Mouse (Mus musculus) G1E-ER4 (cell line): Measurements from ENCODE around the gene Chuk. TPM values are rescaled to one million over a fixed set of nuclear protein-coding genes. Genes with fewer than 3 reads are reported as not detected.

Experiments
- GATA1 ChIP-seq: IDR thresholded peaks from one replicate; pipeline ENCODE4 v1.8.0; 2012; ENCODE audit warnings: low read length, inconsistent platforms
- polyA plus RNA-seq: library from polyadenylated mRNA; stranded (reverse); fragments of >175 nt; gene quantifications from 2 replicates; pipeline ENCODE4 v1.2.3, GENCODE M21; 2012

The Chuk gene
- polyA plus RNA-seq, 1 experiment, result 15.8 TPM

- TF ChIP-seq GATA1, result no peak
Measured at GRCm38 (mm10) chr19:44068232-44068631, 39.0 kb downstream of the Chuk start.

- TF ChIP-seq GATA1, result no peak
Measured at GRCm38 (mm10) chr19:44067323-44068049, 39.8 kb downstream of the Chuk start.

GRCm38 (mm10) chr19:44064734-44065133 lies 42.5 kb downstream of the Chuk start:
- no peak for TF ChIP-seq GATA1

- no peak for TF ChIP-seq GATA1
Measured at GRCm38 (mm10) chr19:44063773-44064172, 43.5 kb downstream of the Chuk start.

GRCm38 (mm10) chr19:44060226-44060625 lies 47.1 kb downstream of the Chuk start:
- no peak for TF ChIP-seq GATA1

- TF ChIP-seq GATA1, result no peak
Measured at GRCm38 (mm10) chr19:44055173-44055826, 52.0 kb downstream of the Chuk start.

GRCm38 (mm10) chr19:44050388-44050787 lies 56.9 kb downstream of the Chuk start:
- TF ChIP-seq GATA1, result peak; percentile 31

- TF ChIP-seq GATA1, result no peak
Measured at GRCm38 (mm10) chr19:44049282-44049681, 58.0 kb downstream of the Chuk start.

- TF ChIP-seq GATA1, result no peak
Measured at GRCm38 (mm10) chr19:44045847-44046246, 61.4 kb downstream of the Chuk start.

- TF ChIP-seq GATA1, result no peak
Measured at GRCm38 (mm10) chr19:44042121-44042520, 65.2 kb downstream of the Chuk start.

GRCm38 (mm10) chr19:44033396-44033795 lies 73.9 kb downstream of the Chuk start:
- TF ChIP-seq GATA1, result no peak

GRCm38 (mm10) chr19:44032046-44032744 lies 75.1 kb downstream of the Chuk start:
- TF ChIP-seq GATA1, result no peak

- no peak for TF ChIP-seq GATA1
Measured at GRCm38 (mm10) chr19:44030024-44030423, 77.3 kb downstream of the Chuk start.

- TF ChIP-seq GATA1, result no peak
Measured at GRCm38 (mm10) chr19:44028972-44029371, 78.3 kb downstream of the Chuk start, which contains the start of gene Cyp2c23. Gene Cyp2c23 (minus strand): TSS chr19:44029208.

- TF ChIP-seq GATA1, result no peak
Measured at GRCm38 (mm10) chr19:44026956-44027530, 80.2 kb downstream of the Chuk start.
